19 mouse cellular contexts compared by ENCODE assay signal in the genomic region with DNA sequence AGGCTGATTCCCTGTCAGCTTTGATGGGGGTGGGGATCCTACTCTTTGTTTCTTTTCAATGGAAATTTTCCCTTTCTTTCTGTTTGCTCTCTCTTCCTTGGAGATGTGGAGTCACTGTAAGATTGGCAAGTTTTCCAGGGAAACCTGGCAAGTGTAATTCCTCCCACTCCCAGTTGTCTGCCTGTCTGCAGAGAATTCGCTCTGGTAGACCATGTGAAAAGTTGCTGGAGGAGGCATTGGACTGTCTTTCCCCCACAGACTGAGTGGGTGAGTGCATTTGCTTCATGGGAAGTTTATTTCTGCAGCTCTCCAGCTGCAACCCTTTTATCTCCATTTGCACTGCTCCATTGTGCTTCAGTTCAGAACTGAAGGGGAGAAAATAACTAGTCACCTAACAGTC.
A peak's percentile ranks its signal among the peaks of the same experiment; 100 is the strongest.
DNase-seq lines count a peak whose midpoint lies in the region; ATAC-seq lines count a peak whose summit lies in the region.
"Had no signal": no experiment of that assay in that cellular context is flagged by ENCODE, and none has a peak within 500 bp of the region (broad histone marks: within the 10 kb centered on the region; RNA-seq: fewer than 3 reads in every experiment).

No protein-coding gene starts in this region.

- H3K4me2 ChIP-seq in intestine, embryonic 16.5 days (ENCODE audit: low read depth, low read length), result no peak overlapping the region
- H3K4me2 ChIP-seq: kidney, embryonic 15.5 days; lung, embryonic 14.5 days; midbrain, embryonic 13.5 days had no signal

- H3K27me3 ChIP-seq in intestine, embryonic 16.5 days (replicated peaks; ENCODE audit: control insufficient read depth, insufficient read depth, low read length), result no peaks in the 10 kb centered on the region
- no peaks in the 10 kb centered on the region for H3K27me3 ChIP-seq in forebrain, embryonic 10.5 days (ENCODE audit: poor library complexity, severe bottlenecking)
- H3K27me3 ChIP-seq: kidney, embryonic 15.5 days; midbrain, embryonic 13.5 days had no signal

- H3K9me3 ChIP-seq in intestine, embryonic 16.5 days (ENCODE audit: control insufficient read depth, low read length), result no peaks in the 10 kb centered on the region
- H3K9me3 ChIP-seq in forebrain, embryonic 10.5 days, result no peaks in the 10 kb centered on the region
- H3K9me3 ChIP-seq: hindbrain, embryonic 10.5 days; kidney, embryonic 15.5 days; midbrain, embryonic 13.5 days had no signal

- no peak for ATAC-seq in intestine, embryonic 16.5 days
- ATAC-seq: forebrain, embryonic 14.5 days; inflammation-experienced regulatory T-cells, adult 6 months; midbrain, embryonic 13.5 days had no signal

- WGBS in intestine, embryonic 16.5 days, result 73% methylated on average over 1 of the region's 1 CpGs
- 87% methylated on average over 1 of the region's 1 CpGs for WGBS in forebrain, embryonic 10.5 days

- no peaks in the 10 kb centered on the region for H3K36me3 ChIP-seq in intestine, embryonic 16.5 days (ENCODE audit: control insufficient read depth, insufficient read depth, low read length)
- no peaks in the 10 kb centered on the region for H3K36me3 ChIP-seq in forebrain, embryonic 10.5 days (replicated peaks)
- H3K36me3 ChIP-seq: hindbrain, embryonic 10.5 days; kidney, embryonic 15.5 days; midbrain, embryonic 13.5 days had no signal

- DNase-seq in brain, adult 2 months (ENCODE audit: low read depth, low spot score), result peak; percentile 94
- peak; percentile 67 to 87 for DNase-seq in frontal cortex, postnatal 36 days (ENCODE audit: low spot score in 2 of 2)
- peak; percentile 49 to 54 for DNase-seq in layer of hippocampus, postnatal 36 days
- peak; percentile 32 to 57 for DNase-seq in right cerebral cortex, postnatal 10 days (ENCODE audit: low spot score in 2 of 2)
- DNase-seq in spleen, postnatal 36 days (ENCODE audit: low spot score in 2 of 2), result no peak
- DNase-seq in thymus, postnatal 36 days, result no peak
- no peak for DNase-seq in forebrain, embryonic 10.5 days (ENCODE audit: extremely low spot score, low spot score)
- DNase-seq: adrenal gland, adult 8-10 months; B cell, adult 2 months; gastrocnemius, postnatal 14 days; lung, embryonic 14.5 days; thymus, postnatal 4 days had no signal

- H3K4me3 ChIP-seq in intestine, embryonic 16.5 days (ENCODE audit: low read length), result no peak overlapping the region
- H3K4me3 ChIP-seq in forebrain, embryonic 10.5 days, result no peak overlapping the region
- H3K4me3 ChIP-seq: hindbrain, embryonic 10.5 days; kidney, embryonic 15.5 days; midbrain, embryonic 13.5 days had no signal

- no peaks in the 10 kb centered on the region for H3K4me1 ChIP-seq in intestine, embryonic 16.5 days (ENCODE audit: control insufficient read depth, insufficient read depth, low read length)
- no peaks in the 10 kb centered on the region for H3K4me1 ChIP-seq in forebrain, embryonic 10.5 days
- H3K4me1 ChIP-seq: hindbrain, embryonic 10.5 days; kidney, embryonic 15.5 days; midbrain, embryonic 13.5 days had no signal

- no peak overlapping the region for H3K9ac ChIP-seq in intestine, embryonic 16.5 days (ENCODE audit: low read depth, low read length)
- H3K9ac ChIP-seq: kidney, embryonic 15.5 days; lung, embryonic 14.5 days; midbrain, embryonic 13.5 days had no signal

- no peak overlapping the region for H3K27ac ChIP-seq in intestine, embryonic 16.5 days (ENCODE audit: low read length)
- H3K27ac ChIP-seq in forebrain, embryonic 10.5 days, result no peak overlapping the region
- H3K27ac ChIP-seq: hindbrain, embryonic 10.5 days; kidney, embryonic 15.5 days; macrophage; midbrain, embryonic 13.5 days had no signal

Comparison
In these comparisons a context has a peak if more than half of its experiments do, and no peak if none do; other contexts are left out.
1. DNase-seq: peak in brain, adult 2 months (single experiment), frontal cortex, postnatal 36 days (2 of 2), layer of hippocampus, postnatal 36 days (2 of 2) and right cerebral cortex, postnatal 10 days (2 of 2); none in spleen, postnatal 36 days (0 of 2), thymus, postnatal 36 days (0 of 2) and forebrain, embryonic 10.5 days (single experiment).